Mouse (Mus musculus) lung, embryonic 16.5 days (tissue): Measurements from ENCODE around the gene Lypd6b. TPM values are rescaled to one million over a fixed set of nuclear protein-coding genes. Genes with fewer than 3 reads are reported as not detected.
A peak's percentile ranks its signal among the peaks of the same experiment; 100 is the strongest.

ENCODE experiments used
- ATAC-seq: fragments of 200-750 bp; cut with Nextera tagmentation; 2 replicates; pipeline ENCODE4 v1.8.0; 2017; ENCODE audit warnings: low read depth, mild to moderate bottlenecking, moderate library complexity
- H3K27ac ChIP-seq: fragments of 300-500 bp; sonication (generic); 2 replicates; pipeline ENCODE4 v1.5.1; 2014; ENCODE audit warnings: mild to moderate bottlenecking, control low read depth, low read length
- H3K27me3 ChIP-seq: fragments of 300-500 bp; sonication (generic); 2 replicates; pipeline ENCODE4 v1.6.1; 2014; ENCODE audit warnings: low read depth, low read length, mixed read lengths; ENCODE audit not compliant: control insufficient read depth, insufficient read depth
- H3K36me3 ChIP-seq: fragments of 300-500 bp; sonication (generic); 2 replicates; pipeline ENCODE4 v1.6.1; 2014; ENCODE audit warnings: low read length; ENCODE audit not compliant: control insufficient read depth, insufficient read depth
- H3K4me1 ChIP-seq: fragments of 300-500 bp; sonication (generic); replicated peaks from 2 replicates; pipeline ENCODE4 v1.6.1; 2014; ENCODE audit warnings: low read length, mixed read lengths; ENCODE audit not compliant: control insufficient read depth, insufficient read depth
- H3K4me2 ChIP-seq: fragments of 300-500 bp; sonication (generic); 2 replicates; pipeline ENCODE4 v1.6.1; 2014; ENCODE audit warnings: low read depth, low read length, control low read depth
- H3K4me3 ChIP-seq: fragments of 300-500 bp; sonication (generic); 2 replicates; pipeline ENCODE4 v1.5.1; 2014; ENCODE audit warnings: mild to moderate bottlenecking, low read length, control low read depth
- H3K9ac ChIP-seq: fragments of 300-500 bp; sonication (generic); 2 replicates; pipeline ENCODE4 v1.6.1; 2014; ENCODE audit warnings: low read length, control low read depth
- H3K9me3 ChIP-seq: fragments of 300-500 bp; sonication (generic); 2 replicates; pipeline ENCODE4 v1.6.1; 2016; ENCODE audit warnings: low read length; ENCODE audit not compliant: control insufficient read depth
- WGBS: fragments of 180-500 bp; shearing (Covaris S2); extraction: QIAGEN DNeasy Blood & Tissue Kit; methylation state at CpG from one replicate; pipeline ENCODE4 v1.1.7; 2014; 5-methylcytosine and 5-hydroxymethylcytosine counted together
- polyA plus RNA-seq: library from polyadenylated mRNA; unstranded; fragments of >200 nt; fragmentation: Nextera tagmentation; extraction: Ambion mirVana; gene quantifications from 2 replicates; pipeline ENCODE4 v1.2.1, GENCODE M21; 2015

Lypd6b gene
- polyA plus RNA-seq, 1 experiment from 2014 or later: 2.2 TPM

DNA sequence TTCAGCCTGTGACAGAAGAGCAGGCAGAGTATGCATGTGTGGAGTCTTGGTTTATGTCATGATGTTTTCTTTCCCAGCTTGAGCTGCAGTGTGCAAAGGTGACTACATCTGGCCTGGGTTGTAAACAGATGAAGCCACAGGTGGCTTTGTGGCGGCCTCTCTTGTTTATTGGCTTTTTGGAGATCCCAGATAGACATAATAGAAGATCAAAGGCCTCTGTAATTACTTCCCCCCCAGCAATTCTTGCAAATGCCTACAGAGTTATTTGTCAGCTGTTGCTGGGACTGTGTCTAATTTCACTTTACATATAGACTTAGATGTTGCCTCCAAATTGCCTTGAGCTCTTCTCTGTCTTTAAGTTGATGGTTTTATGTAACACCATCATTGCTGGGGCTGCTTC lies 38.1 kb downstream of the Lypd6b start:
- H3K4me1 ChIP-seq: no peaks in the 10 kb centered on the region
- WGBS: 41% methylated on average over 1 of the region's 1 CpGs
- no peak overlapping the region for H3K4me3 ChIP-seq
- H3K27me3 ChIP-seq: no peaks in the 10 kb centered on the region
- H3K9ac ChIP-seq: no peak overlapping the region
- no peak overlapping the region for H3K4me2 ChIP-seq
- no peak overlapping the region for H3K27ac ChIP-seq
- no peaks in the 10 kb centered on the region for H3K9me3 ChIP-seq
- no peaks in the 10 kb centered on the region for H3K36me3 ChIP-seq
- no peak for ATAC-seq

DNA sequence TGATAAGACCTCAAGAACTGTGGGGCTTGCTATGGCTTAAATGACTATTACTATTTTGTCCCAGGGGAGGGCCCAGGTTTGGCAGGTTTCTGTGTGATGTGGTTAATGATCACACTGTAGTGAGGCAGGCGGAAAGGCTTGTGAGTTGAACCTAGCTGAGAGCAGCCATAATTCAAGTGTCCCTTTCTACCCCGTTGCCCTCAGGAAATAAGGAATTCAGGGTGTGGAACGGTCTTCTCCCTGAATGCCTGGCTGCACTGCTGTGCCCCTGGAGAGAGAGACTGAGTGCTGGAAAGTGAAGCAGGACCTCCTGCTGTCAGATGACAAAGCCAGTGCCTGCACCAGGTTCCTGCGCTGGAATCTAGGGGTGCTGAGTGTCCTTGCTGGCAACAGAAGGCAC lies 40.3 kb downstream of the Lypd6b start:
- H3K4me3 ChIP-seq: no peak overlapping the region
- no peak overlapping the region for H3K9ac ChIP-seq
- no peaks in the 10 kb centered on the region for H3K9me3 ChIP-seq
- H3K4me1 ChIP-seq: no peaks in the 10 kb centered on the region
- H3K27ac ChIP-seq: no peak overlapping the region
- 44% methylated on average over 4 of the region's 4 CpGs for WGBS
- peak; percentile 17; the same call in 1 of the 2 replicates for ATAC-seq
- H3K36me3 ChIP-seq: no peaks in the 10 kb centered on the region
- H3K27me3 ChIP-seq: no peaks in the 10 kb centered on the region
- no peak overlapping the region for H3K4me2 ChIP-seq

DNA sequence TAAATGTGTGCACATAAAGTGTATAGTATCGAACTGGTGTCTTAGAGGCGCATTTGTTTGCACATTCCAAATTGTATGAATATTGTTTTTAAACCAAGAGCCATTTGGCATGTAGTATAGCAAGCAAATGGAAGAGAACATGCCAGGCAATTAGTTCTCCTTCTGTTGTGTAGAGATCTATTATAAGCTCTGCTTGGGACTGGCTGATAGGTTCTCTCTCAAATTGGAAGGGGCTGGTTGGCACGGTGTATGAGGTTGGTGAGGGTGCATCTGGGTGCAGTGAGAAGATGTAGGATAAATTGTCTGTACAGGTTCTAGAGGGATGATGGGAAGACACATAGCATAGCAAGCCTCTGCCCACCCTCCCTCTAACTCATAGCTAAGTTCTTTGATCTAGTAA lies 42.9 kb downstream of the Lypd6b start:
- Histone ChIP-seq H3K4me1 (no peaks in the 10 kb centered on the region), H3K4me3 (no peak overlapping the region), H3K9ac (no peak overlapping the region), H3K9me3 (no peaks in the 10 kb centered on the region), H3K27me3 (no peaks in the 10 kb centered on the region), H3K4me2 (no peak overlapping the region), H3K36me3 (no peaks in the 10 kb centered on the region), H3K27ac (no peak overlapping the region)
- 83% methylated on average over 3 of the region's 3 CpGs for WGBS
- ATAC-seq: no peak

DNA sequence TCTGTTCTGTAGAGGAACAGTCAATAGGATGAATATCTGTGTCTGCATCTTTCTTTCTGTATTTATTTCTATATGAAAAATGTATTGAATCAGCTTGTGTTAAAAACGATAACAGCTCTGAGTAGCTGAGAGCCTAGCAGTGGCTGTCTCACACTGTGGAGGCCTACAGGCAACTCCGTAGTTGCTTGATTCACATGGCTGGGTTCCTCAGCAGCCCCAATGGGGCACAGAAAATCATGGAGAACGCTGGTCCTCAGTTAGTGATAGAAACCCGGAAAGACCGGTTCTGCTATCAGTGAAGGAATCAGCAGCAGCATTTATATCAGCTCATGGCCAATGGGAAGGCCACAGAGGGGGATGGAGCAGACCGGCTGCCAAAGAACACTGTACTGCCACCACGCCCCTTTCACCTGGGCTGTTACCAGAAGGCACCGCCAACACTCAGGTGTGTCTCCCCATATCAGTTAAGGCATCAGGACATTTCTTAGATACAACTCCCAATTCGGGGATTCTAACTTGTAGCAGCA lies 44.9 kb downstream of the Lypd6b start:
- Histone ChIP-seq H3K4me1 (no peaks in the 10 kb centered on the region), H3K4me3 (no peak overlapping the region), H3K4me2 (no peak overlapping the region), H3K27me3 (no peaks in the 10 kb centered on the region), H3K9ac (no peak overlapping the region), H3K27ac (no peak overlapping the region), H3K36me3 (no peaks in the 10 kb centered on the region), H3K9me3 (no peaks in the 10 kb centered on the region)
- 58% methylated on average over 9 of the region's 9 CpGs for WGBS
- peak; percentile 54; the same call in 1 of the 2 replicates for ATAC-seq

DNA sequence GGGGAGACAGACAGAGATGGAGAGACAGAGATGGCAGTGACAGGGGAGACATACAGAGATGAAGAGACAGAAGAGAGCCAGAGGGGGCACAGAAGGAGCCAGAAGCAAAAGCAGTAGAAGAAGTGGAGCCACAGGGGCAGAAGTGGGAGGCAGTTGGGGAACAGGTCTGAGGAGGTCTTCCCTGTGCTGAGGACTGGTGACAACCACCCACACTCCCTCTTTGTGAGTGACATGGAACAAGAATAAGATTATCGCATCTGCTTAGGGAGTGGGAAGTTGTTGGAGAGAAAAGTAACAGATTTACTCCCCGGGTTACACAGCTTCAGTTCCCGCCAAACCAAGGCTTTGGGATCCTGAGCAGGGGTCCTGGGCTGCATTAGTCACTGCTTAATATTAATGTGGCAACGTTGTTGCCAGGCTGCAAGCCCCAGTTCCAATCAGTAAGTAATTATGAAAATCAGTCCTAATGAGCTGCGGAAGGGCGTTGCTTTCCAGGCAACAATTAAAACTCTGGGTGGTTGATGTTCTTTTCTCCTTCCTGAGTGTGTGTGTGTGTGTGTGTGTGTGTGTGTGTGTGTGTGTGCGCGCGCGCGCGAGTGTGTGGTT lies 50.1 kb downstream of the Lypd6b start:
- H3K27ac ChIP-seq: no peak overlapping the region
- WGBS: 69% methylated on average over 12 of the region's 12 CpGs
- H3K4me3 ChIP-seq: no peak overlapping the region

DNA sequence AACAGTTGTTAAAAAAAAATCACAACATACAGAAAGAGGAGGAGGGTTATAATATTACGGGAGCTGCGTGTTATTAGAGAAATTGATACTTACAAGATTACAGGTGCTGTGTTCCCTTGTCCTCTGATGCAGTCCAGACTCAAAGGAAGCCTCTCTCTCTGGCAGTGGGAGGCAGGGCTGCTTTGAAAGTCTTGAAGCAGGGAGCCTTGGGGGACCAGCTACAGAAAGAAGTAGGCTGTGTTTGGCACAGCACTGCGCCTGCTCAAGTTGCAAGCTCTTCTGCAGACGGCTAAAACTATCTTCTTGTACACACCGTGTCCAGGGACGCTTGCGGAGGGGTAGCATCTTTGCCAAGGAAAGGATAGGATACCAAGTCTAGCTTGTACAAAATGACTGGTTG lies 51.1 kb downstream of the Lypd6b start:
- Histone ChIP-seq H3K4me3 (no peak overlapping the region), H3K27ac (no peak overlapping the region), H3K9me3 (no peaks in the 10 kb centered on the region), H3K4me2 (no peak overlapping the region), H3K4me1 (no peaks in the 10 kb centered on the region; the same call in 1 of the 2 replicates), H3K36me3 (no peaks in the 10 kb centered on the region), H3K27me3 (no peaks in the 10 kb centered on the region), H3K9ac (no peak overlapping the region)
- WGBS: 64% methylated on average over 7 of the region's 7 CpGs
- ATAC-seq: no peak

More for the DNA sequence above, 50.1 kb downstream of the Lypd6b start:
- Histone ChIP-seq H3K9me3 (no peaks in the 10 kb centered on the region), H3K4me1 (no peaks in the 10 kb centered on the region; the same call in 1 of the 2 replicates), H3K9ac (no peak overlapping the region), H3K36me3 (no peaks in the 10 kb centered on the region), H3K27me3 (no peaks in the 10 kb centered on the region), H3K4me2 (no peak overlapping the region)
- ATAC-seq: no peak

DNA sequence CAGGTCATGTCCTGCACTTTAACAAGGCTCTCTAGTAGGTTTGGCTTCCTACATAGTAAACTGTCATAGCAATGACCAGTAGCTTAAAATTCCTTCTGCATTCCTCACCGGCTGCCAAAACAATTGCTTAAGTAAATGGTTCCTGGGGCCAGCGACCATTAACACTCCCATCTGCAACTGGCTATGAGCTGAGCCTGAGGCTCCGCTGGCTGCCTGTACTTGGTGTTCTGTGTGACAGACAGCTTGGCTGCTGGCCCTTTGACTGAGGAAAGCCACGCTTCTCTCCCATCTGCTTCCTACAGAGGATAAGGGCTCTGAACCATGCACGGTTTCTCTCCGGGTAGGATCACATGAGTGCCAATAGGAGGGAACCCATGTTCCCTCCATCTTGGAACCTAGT lies 53.1 kb downstream of the Lypd6b start:
- 23% methylated on average over 6 of the region's 6 CpGs for WGBS

DNA sequence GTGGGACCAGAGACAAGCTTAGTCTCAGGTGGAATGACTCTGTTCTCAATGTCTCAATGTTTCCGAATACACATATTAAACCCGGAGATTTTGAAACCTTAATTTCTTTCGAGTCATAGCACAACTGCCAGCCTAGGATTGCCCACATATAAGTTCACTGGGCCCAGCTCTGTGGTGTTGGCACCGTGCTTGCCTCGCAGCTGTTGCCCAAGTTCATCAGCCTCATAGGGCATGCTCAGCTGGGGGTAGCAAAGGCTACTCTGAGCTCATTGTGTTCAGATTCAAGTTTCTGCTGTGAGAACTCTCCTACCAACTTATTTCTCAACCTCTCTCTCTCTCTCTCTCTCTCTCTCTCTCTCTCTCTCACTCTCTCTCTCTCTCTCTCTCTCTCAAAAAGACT lies 53.6 kb downstream of the Lypd6b start:
- no peak for ATAC-seq
- 88% methylated on average over 5 of the region's 5 CpGs for WGBS
- Histone ChIP-seq H3K4me3 (no peak overlapping the region), H3K4me2 (no peak overlapping the region), H3K36me3 (no peaks in the 10 kb centered on the region), H3K27me3 (no peaks in the 10 kb centered on the region), H3K9ac (no peak overlapping the region), H3K9me3 (no peaks in the 10 kb centered on the region), H3K4me1 (no peaks in the 10 kb centered on the region; the same call in 1 of the 2 replicates), H3K27ac (no peak overlapping the region)

More for the DNA sequence above, 53.1 kb downstream of the Lypd6b start:
- Histone ChIP-seq H3K4me2 (no peak overlapping the region), H3K27ac (no peak overlapping the region), H3K27me3 (no peaks in the 10 kb centered on the region), H3K9ac (no peak overlapping the region), H3K4me1 (no peaks in the 10 kb centered on the region; the same call in 1 of the 2 replicates), H3K9me3 (no peaks in the 10 kb centered on the region), H3K4me3 (no peak overlapping the region), H3K36me3 (no peaks in the 10 kb centered on the region)
- ATAC-seq: peak; percentile 96

DNA sequence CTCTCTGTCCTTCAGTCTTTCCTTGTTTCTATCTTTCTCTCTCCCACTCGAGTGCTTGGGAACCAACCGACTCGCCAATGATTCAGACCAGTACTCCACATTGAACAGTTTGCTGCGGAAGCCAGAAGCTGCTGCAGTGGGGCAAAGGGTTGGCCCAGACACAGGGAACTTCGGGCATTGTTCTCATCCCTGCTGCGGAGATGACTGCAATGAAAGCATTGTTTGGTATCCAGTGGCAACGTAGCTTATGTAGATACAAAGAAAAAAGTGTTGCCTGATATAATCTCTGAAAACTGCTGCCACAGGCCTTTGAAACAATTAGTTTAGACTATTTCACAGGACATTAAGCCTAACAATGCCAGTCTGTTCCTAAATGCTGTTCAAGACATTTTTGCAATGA lies 57.6 kb downstream of the Lypd6b start:
- no peak for ATAC-seq

More for the DNA sequence above, 57.6 kb downstream of the Lypd6b start:
- no peaks in the 10 kb centered on the region for H3K9me3 ChIP-seq
- no peak overlapping the region for H3K4me3 ChIP-seq
- H3K4me2 ChIP-seq: no peak overlapping the region
- H3K27ac ChIP-seq: no peak overlapping the region
- no peak overlapping the region for H3K9ac ChIP-seq
- WGBS: 62% methylated on average over 7 of the region's 7 CpGs
- H3K36me3 ChIP-seq: no peaks in the 10 kb centered on the region
- H3K4me1 ChIP-seq: no peaks in the 10 kb centered on the region; the same call in 1 of the 2 replicates
- no peaks in the 10 kb centered on the region for H3K27me3 ChIP-seq
